Mouse (Mus musculus) heart, postnatal 36 days (tissue): ENCODE measurements around the gene Hoxd3. TPM values are rescaled to one million over a fixed set of nuclear protein-coding genes. Genes with fewer than 3 reads are reported as not detected.

ENCODE experiments used
- DNase-seq, 2 experiments: peaks; one replicate each; pipeline ENCODE4 v3.0.0; 2021 to 2022
- intact Hi-C: fragments of 180-260 bp; cut with DNase I; formaldehyde crosslinking; loops from one replicate; pipeline ENCODE4 v1.15.1; 2025
- total RNA-seq, 2 experiments: library from RNA; stranded (reverse); gene quantifications; 2 replicates each; pipeline ENCODE4 v1.2.3; 2021

The Hoxd3 gene
- total RNA-seq, 2 experiments from 2014 or later, result not detected

DNA sequence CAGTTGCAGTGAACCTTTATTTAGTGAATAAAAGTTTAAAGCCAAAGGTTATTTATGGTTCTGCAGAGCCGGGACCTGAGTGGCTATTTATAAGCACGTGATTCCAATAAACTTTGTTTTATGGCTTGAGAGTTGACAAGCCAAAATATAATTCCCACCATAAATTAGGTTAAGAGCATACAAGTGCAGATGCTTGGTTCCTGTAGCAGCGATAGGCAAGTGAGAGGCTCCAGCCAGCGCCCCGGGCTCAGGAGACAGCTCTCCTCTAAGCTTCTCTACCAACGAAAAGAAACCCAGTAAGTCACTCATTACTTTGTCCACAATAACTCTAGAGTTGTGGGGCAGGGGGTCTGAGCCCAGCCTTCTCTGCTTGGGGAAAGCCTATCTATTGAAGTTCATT lies 10.2 kb downstream of the Hoxd3 start:
- DNase-seq, result no peak
- intact Hi-C loops, result no loop called here

DNA sequence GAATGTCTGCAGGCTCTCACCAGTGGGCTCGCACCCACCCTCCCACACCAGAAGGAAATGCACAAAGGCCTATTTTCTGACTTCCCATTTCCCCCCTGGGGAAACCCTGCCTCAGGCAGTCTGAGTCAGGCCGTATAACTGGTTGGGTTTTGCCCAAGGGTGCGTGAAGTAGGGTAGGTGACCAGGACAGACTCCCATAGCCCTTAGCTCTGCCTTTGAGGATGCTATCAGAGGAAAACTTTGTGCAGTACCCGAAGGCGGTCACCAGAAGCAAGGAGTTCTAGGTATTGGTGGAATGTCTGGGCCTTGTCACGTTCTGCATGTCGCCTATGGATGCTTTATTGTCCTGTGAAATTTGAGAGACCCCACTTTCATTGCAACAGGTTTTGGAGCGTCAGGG lies 11.2 kb downstream of the Hoxd3 start:
- intact Hi-C loops, result no loop called here

DNA sequence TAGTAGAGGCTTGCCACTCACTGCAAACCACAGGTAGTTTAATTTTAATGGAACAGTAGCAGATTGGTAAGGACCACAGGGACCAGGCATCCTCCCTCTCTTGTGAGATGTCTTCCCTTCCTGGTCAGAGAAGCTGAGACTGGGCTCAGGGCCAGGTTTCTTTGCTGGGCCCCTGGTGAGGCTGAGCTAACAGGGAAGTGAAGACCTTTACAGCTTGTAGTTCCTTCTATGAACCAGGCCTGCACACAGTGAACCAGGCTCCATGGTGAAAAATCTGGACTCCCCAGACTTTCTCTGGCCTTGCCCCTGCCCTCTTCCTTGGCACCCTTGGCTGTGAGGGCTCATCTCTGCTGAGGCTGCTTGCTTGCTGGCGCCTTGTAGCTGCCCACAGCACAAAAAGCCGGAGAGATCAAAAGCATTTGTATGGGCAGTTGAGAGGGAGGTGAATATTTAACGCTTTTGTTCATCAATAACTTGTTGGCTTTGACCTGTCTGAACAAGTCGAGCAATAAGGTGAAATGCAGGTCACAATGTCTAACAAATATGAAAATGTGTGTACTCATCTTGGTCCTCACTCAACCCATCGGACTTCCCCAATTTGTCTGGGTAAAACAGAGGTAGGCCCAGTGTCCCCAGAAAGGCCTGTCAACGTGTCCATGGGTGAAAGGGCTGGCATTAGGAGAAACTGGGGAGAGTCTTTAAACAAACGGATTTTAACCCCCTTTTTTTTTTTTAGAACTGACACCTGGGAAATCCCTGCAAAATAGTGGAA lies 12.7 kb downstream of the Hoxd3 start:
- DNase-seq, result no peak
- intact Hi-C loops, result no loop called here

More for the DNA sequence above, 11.2 kb downstream of the Hoxd3 start:
- DNase-seq, result no peak

DNA sequence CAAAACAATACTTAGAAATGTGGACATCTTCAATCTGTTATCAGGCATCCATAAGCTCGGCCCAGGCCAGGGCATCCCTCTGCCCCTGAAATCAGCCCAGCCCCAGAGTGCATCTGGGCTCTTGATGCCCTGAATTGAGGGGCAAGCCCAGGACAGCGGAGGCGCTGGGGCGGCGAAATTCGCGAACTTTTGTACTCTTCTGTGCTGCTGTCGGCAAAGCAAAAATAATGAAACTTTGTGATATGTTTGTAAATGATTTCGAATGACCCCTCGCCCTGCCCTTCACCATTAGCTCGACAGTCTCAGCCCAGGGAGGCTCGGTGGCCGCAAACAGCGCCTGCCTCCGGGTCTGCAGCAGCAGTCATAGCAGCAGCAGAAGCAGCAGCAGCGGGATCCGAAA lies 13.4 kb downstream of the Hoxd3 start:
- DNase-seq, result no peak
- intact Hi-C loops, result no loop called here

DNA sequence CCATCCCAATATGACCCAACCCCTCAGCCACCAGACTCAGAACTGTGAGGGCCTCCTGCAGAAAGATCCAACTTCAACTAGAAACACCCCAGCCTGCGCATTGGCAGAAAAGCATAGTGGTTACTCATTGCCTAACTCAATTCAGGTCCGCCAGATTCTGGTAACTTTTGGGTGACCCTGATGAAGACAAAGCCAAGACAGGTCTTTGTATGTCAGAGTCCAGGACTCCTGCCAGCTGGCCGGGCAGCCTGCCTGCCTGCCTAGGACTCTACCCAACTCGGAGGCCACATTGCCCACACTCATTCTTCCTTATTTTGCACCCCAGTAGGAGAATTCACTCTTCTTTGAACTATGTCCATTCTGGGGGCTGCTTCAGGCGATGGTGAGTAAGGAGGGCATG lies 14.8 kb downstream of the Hoxd3 start, which contains the start of gene Gm28230:
TSS of gene Gm28230 (plus strand) at position 178 of the 400 bp plus-strand sequence.
- intact Hi-C loops, result no loop called here
- DNase-seq, result no peak

DNA sequence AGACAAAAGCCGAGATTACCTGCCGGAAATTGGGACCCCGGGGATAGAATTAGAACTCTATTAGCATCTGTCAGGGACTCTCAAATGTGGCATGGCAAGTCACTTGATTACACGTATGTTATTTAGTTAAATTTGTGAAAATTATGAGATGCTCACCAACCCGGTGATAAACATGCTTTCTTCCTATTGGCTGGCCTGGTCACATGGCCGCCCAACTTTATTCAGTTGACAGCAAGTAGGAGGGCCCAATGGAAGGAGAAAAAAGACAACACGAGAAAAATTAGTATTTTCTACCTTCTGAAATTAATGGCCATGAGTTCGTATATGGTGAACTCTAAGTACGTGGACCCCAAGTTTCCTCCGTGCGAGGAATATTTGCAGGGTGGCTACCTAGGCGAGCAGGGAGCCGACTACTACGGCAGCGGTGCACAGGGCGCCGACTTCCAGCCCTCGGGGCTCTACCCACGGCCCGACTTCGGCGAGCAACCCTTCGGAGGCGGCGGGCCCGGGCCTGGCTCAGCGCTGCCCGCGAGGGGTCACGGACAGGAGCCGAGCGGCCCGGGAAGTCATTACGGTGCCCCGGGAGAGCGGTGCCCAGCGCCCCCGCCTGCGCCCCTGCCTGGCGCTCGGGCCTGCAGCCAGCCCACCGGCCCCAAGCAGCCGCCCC lies 15.4 kb downstream of the Hoxd3 start:
- intact Hi-C loops, result no loop called here
- no peak for DNase-seq

DNA sequence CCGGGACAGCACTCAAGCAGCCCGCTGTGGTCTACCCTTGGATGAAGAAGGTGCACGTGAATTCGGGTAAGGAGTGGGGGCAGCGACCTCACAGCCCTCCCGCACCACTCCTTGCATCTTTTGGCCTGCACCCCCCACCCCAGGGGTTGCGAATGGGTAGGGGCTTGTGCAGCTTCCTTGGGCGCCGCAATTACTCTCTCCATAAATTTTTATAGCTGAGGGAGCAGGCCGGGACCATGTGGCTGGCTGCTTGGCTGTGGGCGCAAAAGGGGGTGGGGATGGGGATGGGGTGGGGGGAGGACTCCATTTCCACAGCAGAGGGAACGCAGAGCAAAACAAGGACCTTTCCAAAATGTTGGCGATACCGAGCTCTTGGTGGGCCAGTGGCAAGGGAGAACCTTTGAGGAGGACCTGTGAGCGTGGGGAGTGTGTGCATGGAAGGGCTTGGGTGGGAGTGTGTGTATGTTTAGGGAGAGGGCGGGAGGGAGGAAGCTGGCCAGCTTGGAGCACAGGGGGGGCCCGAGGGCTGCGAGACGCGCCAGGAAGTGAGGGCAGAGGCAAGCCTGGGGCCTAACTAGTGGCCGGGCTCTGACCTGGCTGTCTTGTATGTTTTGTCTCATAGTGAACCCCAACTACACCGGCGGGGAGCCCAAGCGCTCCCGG lies 16.0 kb downstream of the Hoxd3 start:
- intact Hi-C loops, result no loop called here
- no peak for DNase-seq

DNA sequence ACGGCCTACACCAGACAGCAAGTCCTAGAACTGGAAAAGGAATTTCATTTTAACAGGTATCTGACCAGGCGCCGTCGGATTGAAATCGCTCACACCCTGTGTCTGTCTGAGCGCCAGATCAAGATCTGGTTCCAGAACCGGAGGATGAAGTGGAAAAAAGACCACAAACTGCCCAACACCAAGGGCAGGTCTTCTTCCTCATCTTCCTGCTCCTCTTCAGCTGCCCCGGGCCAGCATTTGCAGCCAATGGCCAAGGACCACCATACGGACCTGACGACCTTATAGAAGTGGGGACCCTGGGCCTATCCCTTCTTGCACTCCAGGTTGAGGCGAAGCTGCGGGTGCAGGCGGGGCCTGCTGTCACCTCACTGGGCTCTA lies 16.6 kb downstream of the Hoxd3 start:
- intact Hi-C loops, result no loop called here

DNA sequence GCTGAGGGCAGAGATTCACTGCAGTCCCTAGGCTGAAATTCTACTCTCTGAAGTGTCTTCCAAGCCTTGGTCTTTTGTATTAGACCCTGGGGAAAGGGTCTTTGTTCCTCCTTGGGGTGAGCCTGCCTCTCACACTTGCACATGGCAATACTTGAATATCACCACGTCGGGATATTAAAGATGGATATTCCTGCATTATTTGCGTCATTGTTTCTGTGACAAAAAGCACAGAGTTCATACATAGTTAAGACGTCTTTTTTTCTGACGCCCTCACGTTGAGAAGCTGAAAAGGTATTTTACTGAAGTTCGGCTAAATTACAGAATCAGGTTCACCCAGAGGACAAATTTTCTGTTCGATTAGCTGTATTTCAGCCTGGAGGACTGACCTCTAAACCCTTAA lies 18.6 kb downstream of the Hoxd3 start:
- intact Hi-C loops, result no loop called here

More for the DNA sequence above, 16.6 kb downstream of the Hoxd3 start:
- DNase-seq, result no peak

DNA sequence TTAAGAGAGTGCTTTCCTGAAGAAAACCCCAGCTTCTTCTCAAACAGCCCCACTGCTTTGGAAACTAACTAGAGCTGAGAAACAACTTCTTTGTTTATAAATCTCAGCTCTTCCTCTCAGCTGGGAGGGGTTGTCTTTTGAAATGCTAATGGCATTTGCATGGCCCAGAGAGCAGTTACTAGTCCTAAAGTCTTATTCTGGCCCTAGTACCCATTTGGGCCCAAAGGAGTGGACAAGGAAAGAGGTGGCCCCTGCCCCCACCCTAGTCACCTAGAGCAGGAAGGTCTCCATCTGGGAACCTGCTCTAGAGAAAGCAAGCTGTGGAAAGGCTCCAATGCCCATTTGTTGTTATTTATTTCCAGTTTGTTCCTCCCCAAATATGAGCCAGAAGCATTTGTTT lies 19.3 kb downstream of the Hoxd3 start:
- DNase-seq, result no peak
- intact Hi-C loops, result no loop called here

More for the DNA sequence above, 18.6 kb downstream of the Hoxd3 start:
- DNase-seq, result no peak

DNA sequence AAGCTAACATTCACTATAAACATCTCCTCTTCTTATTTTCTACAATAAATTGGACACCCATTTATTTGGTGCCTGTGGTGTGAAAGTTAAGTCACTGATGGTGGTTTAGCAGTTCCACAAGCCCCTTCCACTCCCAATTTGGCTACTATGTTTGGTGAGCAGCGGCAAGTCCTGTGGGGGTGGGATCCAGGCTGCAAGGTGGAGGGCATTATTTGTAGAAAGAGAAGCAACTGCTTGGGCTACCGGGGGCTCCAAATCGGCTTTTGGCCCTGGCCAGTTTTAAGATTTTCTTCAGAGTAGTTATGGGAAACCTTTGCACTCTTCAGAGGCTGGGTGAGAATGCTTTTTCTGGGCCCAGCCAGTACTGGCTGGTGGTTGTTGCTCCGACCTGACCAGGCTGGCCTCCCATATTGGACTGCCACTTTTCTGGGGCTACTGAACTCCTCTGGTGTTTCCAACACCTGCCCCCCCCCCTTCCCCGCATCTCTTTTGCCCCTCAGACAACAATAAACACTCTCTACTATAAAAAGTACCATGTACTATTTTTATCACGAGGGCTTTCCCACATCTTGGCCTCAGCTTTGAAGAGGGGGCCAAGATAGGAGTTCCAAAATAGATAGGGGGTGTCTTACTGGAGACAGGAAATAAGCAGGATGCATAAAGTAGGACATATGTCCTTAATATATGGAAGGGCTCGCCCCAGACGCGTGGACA lies 20.2 kb downstream of the Hoxd3 start:
- intact Hi-C loops, result no loop called here
- DNase-seq, result no peak

DNA sequence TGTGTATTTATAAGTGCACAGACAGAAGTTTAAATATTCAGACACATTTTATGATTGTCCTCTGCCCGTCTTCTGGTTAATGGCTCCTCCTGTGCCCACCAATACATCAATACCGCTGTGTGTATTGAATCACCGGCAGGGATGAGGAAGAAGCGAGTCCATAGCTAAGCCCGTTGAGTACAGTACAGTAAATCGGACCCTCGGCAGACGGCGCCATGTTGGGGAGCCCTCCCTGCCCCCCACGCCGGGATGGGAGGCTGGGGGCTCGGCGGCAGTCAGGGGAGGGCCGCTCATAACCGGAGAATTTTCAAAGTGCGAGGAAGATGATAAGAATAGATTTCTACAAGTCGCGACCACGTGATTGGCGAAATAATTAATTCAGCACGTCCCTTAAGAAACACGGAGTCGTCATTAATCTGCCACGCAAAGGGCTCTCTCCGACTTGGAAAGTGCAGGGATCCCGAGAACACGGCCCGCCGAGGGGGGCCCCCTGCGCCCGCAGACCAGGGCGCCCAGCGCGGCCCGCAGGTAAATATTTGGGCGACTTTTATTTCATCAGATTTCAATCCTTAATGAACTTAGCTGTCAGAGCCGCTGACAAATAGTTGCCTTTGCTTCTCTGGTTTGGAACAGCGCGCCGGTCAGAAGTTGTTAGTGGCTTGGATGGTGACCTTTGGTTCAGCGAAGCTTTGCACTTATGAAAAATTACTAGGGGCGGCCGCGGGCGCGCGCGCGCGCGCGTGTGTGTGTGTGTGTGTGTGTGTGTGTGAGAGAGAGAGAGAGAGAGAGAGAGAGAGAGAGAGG lies 21.0 kb downstream of the Hoxd3 start:
- DNase-seq, result no peak
- intact Hi-C loops, result no loop called here

DNA sequence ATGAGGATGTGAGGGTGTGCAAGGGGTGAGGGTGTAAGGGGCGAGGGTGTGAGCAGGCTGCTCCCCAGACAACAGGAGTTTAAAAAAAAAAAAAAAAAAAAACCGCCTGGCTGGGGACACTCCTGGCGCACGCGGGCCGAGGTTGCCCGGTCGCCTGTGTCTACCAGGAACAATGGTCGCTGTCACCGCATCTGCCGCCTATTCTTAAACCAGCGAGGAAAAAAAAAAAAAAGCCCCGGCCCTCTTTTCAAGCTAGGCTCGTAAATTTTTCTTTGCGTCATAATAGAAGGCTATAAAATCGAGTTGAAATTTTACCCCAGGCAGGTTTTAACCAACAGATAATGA lies 21.6 kb downstream of the Hoxd3 start:
- no peak for DNase-seq
- intact Hi-C loops, result no loop called here

DNA sequence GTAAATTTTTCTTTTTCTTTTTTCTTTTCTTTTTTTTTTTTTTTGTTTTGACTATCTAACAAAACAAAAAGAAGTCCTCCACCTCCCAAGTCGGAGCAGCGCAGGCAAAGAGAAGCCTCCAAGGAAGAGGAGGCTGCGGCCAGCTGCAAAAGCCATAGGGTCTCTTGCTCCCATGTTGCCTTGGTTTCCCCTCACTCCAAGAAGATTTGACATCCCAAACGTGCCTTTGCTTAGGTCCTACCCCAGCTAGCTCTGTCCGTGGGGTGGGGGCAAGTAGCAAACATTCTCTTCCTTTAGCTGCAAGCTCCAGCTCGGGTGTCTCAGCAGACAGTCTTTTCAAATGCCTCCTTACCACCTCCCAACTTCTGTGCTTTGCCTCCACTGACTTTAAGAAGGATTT lies 22.0 kb downstream of the Hoxd3 start:
- DNase-seq, result no peak
- intact Hi-C loops, result no loop called here

DNA sequence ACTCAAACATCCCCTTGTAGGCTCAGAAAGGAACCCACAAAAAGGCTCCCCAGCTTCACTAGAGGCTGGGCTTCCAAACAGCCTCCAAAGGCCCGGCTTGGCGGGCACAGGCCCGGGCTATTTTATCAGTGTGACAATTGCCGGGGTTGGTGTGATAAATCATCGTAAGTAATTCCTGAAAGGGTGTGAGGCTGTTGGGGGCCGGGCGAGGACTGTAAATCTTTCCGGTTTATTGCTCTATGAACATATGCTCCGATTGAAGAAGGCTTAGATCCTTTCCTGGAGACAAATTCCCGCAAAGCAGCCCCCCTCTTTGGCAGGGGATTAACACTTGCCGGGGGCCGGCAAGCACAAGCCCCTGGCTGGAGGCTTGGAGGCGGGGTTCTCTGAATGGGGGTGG lies 22.7 kb downstream of the Hoxd3 start:
- no peak for DNase-seq
- intact Hi-C loops, result no loop called here

DNA sequence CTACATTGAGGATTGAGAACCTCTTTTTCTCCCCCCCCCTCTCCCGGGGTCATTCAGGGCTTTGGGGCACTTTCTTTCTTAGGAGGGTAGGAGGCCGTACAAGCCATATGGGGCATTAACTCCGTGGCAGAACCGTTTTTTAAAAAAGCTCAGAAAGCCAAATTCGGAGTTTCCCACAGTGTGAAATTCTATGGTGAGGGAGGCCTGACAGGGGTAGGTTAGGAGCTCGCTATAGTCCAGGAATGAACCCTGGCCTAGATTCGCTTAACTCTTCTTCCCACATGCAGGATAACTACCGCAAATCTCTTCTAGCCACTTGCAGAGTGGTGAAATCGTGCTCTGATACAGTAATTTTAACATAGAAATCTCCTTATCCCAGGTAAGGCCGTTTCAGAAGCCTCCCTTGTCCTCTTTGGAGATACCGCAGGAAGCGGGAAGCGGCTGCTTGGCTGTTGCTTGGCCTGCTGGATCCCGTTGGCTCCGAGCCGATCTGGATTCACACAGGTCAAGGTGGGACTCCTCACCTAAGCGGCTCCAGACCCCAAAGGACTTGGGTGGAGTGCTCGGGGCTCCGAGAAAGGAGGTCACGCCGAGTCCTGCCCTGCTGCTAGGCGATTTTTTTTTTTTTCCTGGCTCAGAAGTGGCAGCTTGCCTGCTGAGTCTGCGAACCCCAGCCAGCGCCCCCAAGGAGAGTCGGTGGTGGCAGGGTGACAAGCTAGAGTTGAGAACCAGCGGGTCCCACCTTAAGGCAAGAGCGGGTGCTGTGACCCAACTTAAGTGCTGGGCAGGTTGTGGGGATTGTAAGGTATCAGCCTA lies 23.5 kb downstream of the Hoxd3 start:
- no peak for DNase-seq
- intact Hi-C loops, result loop anchor here (5.0 kb wide), 1 partner anchor 83 kb away; no protein-coding TSS in a partner anchor

DNA sequence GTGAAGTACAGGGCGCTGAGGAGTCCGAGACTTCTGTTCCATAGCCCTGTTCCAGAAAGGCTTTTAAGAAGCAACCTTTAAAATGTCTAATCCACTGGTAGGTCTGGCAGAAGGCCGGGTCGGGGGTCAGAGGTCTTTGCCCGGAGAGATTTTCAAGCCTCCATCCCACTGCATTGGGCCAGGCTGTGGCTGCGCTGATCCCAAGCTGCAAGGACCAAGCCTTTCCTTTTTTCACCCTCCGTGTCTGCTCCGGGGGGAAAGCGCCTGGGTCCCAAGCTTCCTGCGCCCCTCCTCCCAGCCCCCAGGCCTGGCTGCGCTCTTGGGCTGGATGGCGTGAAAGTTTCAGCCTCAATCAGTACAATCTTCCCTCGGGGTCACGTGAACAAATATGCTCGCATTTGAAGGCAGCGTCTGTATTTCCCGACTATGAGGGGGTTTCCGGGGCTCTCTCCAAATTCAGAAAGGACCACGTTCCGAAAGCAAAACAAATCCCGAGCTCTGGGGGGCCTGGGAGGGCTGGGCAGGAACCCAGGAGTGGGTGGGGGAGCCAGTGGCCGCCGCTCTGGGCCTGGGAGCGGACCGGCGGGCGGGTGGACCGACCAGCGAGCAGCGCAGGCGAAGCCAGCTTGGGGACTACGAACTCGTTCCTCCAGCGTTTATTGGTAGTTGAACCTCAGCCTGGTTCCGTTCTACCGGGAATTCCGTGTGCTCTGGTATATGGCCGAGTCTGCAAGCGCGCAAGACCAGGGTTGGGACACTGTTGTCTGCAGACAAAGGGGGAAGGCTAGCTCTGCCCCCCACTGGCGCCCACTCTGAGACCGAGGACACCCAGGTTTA lies 24.3 kb downstream of the Hoxd3 start:
- intact Hi-C loops, result loop anchor here (5.0 kb wide), 1 partner anchor 84 kb away; no protein-coding TSS in a partner anchor
- DNase-seq, result no peak
